Mouse (Mus musculus) hindbrain, embryonic 14.5 days (tissue): ENCODE data around the gene Cobl. TPM values are rescaled to one million over a fixed set of nuclear protein-coding genes. Genes with fewer than 3 reads are reported as not detected.

Experiments used
- ATAC-seq: fragments of 200-750 bp; cut with Nextera tagmentation; 2 replicates; pipeline ENCODE4 v1.8.0; 2017; ENCODE audit warnings: moderate number of reproducible peaks, mild to moderate bottlenecking, moderate TSS enrichment, moderate library complexity; ENCODE audit not compliant: low FRiP score
- DNase-seq: peaks from one replicate; pipeline ENCODE4 v3.0.0-alpha.2; 2015; ENCODE audit warnings: low spot score
- H3K27ac ChIP-seq: fragments of 300-500 bp; sonication (generic); 2 replicates; pipeline ENCODE4 v1.5.1; 2014; ENCODE audit warnings: mild to moderate bottlenecking, moderate library complexity
- H3K27me3 ChIP-seq: fragments of 300-500 bp; sonication (generic); 2 replicates; pipeline ENCODE4 v1.6.1; 2014; ENCODE audit warnings: mild to moderate bottlenecking, low read length, mixed read lengths; ENCODE audit not compliant: control insufficient read depth, insufficient read depth
- H3K36me3 ChIP-seq: fragments of 300-500 bp; sonication (generic); replicated peaks from 2 replicates; pipeline ENCODE4 v1.6.1; 2014; ENCODE audit not compliant: control insufficient read depth, insufficient read depth
- H3K4me1 ChIP-seq: fragments of 300-500 bp; sonication (generic); replicated peaks from 2 replicates; pipeline ENCODE4 v1.6.1; 2014; ENCODE audit warnings: antibody characterized with exemption, low read length, mixed read lengths; ENCODE audit not compliant: control insufficient read depth, insufficient read depth
- H3K4me2 ChIP-seq: fragments of 300-500 bp; sonication (generic); replicated peaks from 2 replicates; pipeline ENCODE4 v1.6.1; 2014; ENCODE audit warnings: mild to moderate bottlenecking, moderate library complexity
- H3K4me3 ChIP-seq: fragments of 300-500 bp; sonication (generic); replicated peaks from 2 replicates; pipeline ENCODE4 v1.5.1; 2014; ENCODE audit warnings: mild to moderate bottlenecking, low read length
- H3K9ac ChIP-seq: fragments of 300-500 bp; sonication (generic); 2 replicates; pipeline ENCODE4 v1.6.1; 2014
- H3K9me3 ChIP-seq: fragments of 300-500 bp; sonication (generic); 2 replicates; pipeline ENCODE4 v1.6.1; 2016; ENCODE audit warnings: low read length; ENCODE audit not compliant: control insufficient read depth
- WGBS: fragments of 180-500 bp; shearing (Covaris S2); extraction: QIAGEN DNeasy Blood & Tissue Kit; methylation state at CpG from one replicate; pipeline ENCODE4 v1.1.7; 2014; 5-methylcytosine and 5-hydroxymethylcytosine counted together
- polyA plus RNA-seq: library from polyadenylated mRNA; unstranded; fragments of >200 nt; fragmentation: Nextera tagmentation; extraction: Ambion mirVana; gene quantifications from 2 replicates; pipeline ENCODE4 v1.2.1, GENCODE M21; 2014

The Cobl gene
- polyA plus RNA-seq, 1 experiment from 2014 or later = 15.3 TPM

DNA sequence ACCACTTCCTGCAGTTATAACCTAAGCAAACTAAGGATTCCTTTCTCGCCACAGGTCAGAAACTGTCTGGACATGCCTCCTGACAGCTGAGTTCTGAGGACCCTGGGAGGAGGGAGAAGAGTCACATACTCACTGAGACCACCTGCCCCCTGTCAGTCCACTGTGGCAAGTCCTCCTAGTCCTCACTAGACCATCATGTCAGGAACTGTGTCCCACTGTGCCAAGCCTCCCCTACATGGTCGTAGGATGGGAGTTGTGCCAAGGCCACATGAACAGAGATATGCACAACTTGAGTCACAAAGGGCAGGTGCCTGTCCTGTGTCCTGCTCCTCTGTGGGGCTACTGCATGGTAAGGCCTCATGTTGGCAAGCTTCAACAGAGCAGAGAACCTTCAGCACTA, 6.4 kb downstream of the Cobl start:
- H3K9me3 ChIP-seq = no peaks in the 10 kb centered on the region
- H3K27me3 ChIP-seq = peaks cover under 1% of the 10 kb centered on the region; the same call in 1 of the 2 replicates
- 79% methylated on average over 2 of the region's 2 CpGs for WGBS
- H3K4me1 ChIP-seq = no peaks in the 10 kb centered on the region; the same call in 1 of the 2 replicates
- no peak overlapping the region for H3K4me2 ChIP-seq
- ATAC-seq (no peak), DNase-seq (no peak)
- no peak overlapping the region for H3K9ac ChIP-seq
- no peaks in the 10 kb centered on the region for H3K36me3 ChIP-seq
- no peak overlapping the region for H3K27ac ChIP-seq
- H3K4me3 ChIP-seq = no peak overlapping the region

DNA sequence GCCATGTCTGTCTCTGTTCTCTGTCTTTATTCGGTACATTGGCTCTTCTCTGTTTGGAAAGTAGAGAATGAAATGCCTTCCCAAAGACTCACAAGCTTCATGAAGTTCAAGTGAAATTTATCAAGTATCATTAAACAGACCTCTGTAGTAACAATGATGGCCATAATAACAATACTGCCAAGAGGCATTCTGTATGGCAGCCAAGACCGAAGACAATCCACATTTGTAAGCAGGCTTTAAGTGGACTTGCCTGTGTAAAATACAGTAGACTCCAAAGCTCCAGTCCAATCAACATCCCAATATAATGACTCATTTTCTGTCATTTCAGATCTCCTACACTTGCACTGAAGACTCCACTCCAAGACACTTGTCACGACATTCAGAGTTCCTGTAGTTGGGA, 16.7 kb downstream of the Cobl start:
- Histone ChIP-seq H3K27ac (no peak overlapping the region), H3K36me3 (no peaks in the 10 kb centered on the region), H3K27me3 (no peaks in the 10 kb centered on the region), H3K4me3 (no peak overlapping the region), H3K9me3 (no peaks in the 10 kb centered on the region), H3K9ac (no peak overlapping the region), H3K4me2 (no peak overlapping the region), H3K4me1 (no peaks in the 10 kb centered on the region)
- DNase-seq (no peak), ATAC-seq (no peak)
- WGBS = 97% methylated on average over 3 of the region's 3 CpGs

DNA sequence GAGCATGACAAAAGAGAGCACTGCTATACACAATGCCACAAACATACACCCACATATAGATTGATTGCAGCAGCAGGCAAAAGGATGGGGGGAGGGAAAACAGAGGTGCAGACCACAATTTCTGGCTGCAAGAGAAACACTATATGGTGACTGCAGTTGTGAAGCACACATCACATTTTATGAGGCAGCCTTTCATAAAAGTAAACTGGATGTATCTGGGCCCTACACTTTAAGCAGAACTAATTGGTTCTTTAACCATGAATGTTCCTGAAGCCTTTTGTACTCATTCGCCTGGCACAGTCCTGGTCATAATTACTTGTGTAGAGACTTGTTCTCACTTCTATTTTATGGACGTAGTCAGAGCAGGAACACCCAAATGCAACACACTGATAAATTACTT, 19.5 kb downstream of the Cobl start:
- Histone ChIP-seq H3K27ac (no peak overlapping the region), H3K9me3 (no peaks in the 10 kb centered on the region), H3K4me2 (no peak overlapping the region), H3K4me1 (no peaks in the 10 kb centered on the region), H3K36me3 (no peaks in the 10 kb centered on the region), H3K9ac (no peak overlapping the region), H3K4me3 (no peak overlapping the region), H3K27me3 (no peaks in the 10 kb centered on the region)
- 41% methylated on average over 2 of the region's 2 CpGs for WGBS
- no peak for DNase-seq
- ATAC-seq = no peak

DNA sequence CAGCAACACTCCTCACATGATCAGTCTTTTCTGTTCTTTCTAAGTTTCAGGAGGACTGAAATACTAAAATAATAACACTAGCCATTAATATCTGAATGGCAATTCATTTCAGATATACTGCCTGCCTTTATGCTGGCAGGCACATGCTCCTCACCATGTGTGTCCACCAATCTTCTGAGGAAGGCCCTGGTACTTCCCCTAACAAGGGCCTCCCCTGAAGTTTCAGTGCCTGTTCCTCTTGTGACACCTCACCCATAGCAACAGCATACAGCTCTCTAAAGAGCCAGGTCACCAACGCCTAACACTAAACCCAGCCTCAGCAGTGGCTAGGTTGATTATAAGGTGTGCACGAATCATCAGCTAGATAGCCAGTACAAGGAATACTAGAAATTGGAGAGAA, 20.5 kb downstream of the Cobl start:
- Histone ChIP-seq H3K9me3 (no peaks in the 10 kb centered on the region), H3K9ac (no peak overlapping the region), H3K27ac (no peak overlapping the region), H3K4me2 (no peak overlapping the region), H3K36me3 (no peaks in the 10 kb centered on the region), H3K27me3 (no peaks in the 10 kb centered on the region), H3K4me3 (no peak overlapping the region), H3K4me1 (no peaks in the 10 kb centered on the region)
- no peak for ATAC-seq
- WGBS = 83% methylated on average over 2 of the region's 2 CpGs
- no peak for DNase-seq

DNA sequence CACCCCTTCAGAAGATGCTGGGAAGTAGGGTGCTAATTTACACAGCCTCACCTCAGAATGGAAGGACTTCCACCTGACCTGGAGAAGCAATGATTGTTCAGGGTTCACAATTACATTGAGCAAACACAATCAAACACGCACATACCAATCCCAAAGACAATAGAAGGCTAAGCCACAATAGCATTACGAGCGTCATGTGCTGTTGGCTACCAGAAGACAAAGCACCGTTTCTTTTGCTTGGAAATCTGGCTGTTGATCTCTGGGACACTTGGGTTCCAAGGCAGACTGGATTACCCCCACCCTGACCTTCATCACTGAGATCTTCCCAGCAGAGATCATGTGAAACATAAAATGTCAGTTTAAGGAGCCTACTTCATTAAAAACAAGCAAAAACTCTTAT, 21.1 kb downstream of the Cobl start:
- no peak overlapping the region for H3K4me3 ChIP-seq
- H3K4me1 ChIP-seq = no peaks in the 10 kb centered on the region
- no peaks in the 10 kb centered on the region for H3K36me3 ChIP-seq
- no peak overlapping the region for H3K27ac ChIP-seq
- H3K9me3 ChIP-seq = no peaks in the 10 kb centered on the region
- ATAC-seq (no peak), DNase-seq (no peak)
- no peaks in the 10 kb centered on the region for H3K27me3 ChIP-seq
- no peak overlapping the region for H3K9ac ChIP-seq
- WGBS = 41% methylated on average over 4 of the region's 4 CpGs
- H3K4me2 ChIP-seq = no peak overlapping the region

DNA sequence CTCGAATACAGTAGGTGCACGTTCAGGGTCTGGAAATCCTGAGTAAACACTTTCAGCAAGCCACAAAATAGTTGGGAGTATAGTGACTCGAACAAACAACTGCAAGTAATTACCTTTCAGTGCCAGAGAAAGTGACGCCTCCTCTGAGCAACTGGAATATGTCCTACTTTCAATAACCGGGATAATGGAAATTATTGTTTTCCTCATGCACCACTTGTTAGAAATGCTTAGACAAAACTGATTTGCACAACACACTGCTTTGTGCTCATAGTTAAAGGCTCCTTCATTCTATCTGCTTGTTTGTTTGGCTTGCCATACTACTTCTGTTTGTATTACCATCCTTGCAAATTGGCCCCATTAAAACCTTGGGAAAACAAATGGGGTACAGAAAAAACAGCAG, 21.6 kb downstream of the Cobl start:
- Histone ChIP-seq H3K4me2 (no peak overlapping the region), H3K36me3 (no peaks in the 10 kb centered on the region), H3K4me3 (no peak overlapping the region), H3K4me1 (no peaks in the 10 kb centered on the region), H3K9ac (no peak overlapping the region), H3K9me3 (no peaks in the 10 kb centered on the region), H3K27me3 (no peaks in the 10 kb centered on the region), H3K27ac (no peak overlapping the region)
- ATAC-seq (no peak), DNase-seq (no peak)
- 80% methylated on average over 5 of the region's 5 CpGs for WGBS

DNA sequence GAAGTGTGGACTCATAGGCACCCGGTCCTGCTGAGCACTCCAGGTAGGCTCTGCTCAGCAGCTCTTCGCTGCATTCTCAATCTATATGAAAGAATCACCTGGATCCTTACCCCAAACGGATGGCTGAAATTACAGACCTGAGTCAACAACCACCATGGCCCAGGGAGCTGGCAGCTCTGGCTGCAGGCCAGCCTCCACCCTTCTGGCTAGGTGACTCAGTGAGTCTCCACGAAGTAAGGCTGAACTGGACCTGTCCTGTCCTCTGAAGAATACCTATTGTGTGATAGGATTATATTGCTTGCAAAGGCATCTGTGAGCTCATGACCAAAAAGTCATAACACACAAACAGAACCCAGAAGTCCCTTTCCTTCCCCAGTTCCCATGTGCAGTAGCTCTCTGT, 22.5 kb downstream of the Cobl start:
- H3K9me3 ChIP-seq = no peaks in the 10 kb centered on the region
- H3K9ac ChIP-seq = no peak overlapping the region
- H3K4me1 ChIP-seq = no peaks in the 10 kb centered on the region
- no peaks in the 10 kb centered on the region for H3K27me3 ChIP-seq
- H3K36me3 ChIP-seq = no peaks in the 10 kb centered on the region
- WGBS = 89% methylated on average over 4 of the region's 4 CpGs
- H3K4me2 ChIP-seq = no peak overlapping the region
- DNase-seq = no peak
- no peak for ATAC-seq
- no peak overlapping the region for H3K27ac ChIP-seq
- H3K4me3 ChIP-seq = no peak overlapping the region

DNA sequence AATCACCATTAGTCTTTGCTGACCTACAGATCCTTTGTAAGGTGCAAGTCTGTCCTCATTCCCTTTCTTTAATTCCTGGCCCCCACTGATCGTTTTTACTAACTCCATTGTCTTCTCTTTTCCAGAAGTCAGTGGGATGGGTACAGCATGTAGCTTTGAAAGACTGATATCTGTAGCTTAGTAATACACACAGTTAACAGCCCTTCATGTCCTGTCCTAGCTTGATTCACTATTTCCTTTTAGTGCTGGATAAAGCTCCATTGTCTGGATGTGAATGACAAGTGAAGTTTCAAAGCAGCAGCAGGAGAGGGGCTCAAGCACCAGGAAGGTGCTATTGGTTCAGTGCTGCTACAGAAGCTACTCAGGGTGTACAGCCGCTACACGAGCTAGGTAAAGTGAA, 28.9 kb downstream of the Cobl start:
- Histone ChIP-seq H3K4me2 (no peak overlapping the region), H3K27me3 (no peaks in the 10 kb centered on the region), H3K4me3 (no peak overlapping the region), H3K36me3 (no peaks in the 10 kb centered on the region), H3K4me1 (no peaks in the 10 kb centered on the region), H3K9me3 (no peaks in the 10 kb centered on the region), H3K9ac (no peak overlapping the region), H3K27ac (no peak overlapping the region)
- ATAC-seq = no peak
- DNase-seq = no peak
- WGBS = 36% methylated on average over 3 of the region's 3 CpGs

DNA sequence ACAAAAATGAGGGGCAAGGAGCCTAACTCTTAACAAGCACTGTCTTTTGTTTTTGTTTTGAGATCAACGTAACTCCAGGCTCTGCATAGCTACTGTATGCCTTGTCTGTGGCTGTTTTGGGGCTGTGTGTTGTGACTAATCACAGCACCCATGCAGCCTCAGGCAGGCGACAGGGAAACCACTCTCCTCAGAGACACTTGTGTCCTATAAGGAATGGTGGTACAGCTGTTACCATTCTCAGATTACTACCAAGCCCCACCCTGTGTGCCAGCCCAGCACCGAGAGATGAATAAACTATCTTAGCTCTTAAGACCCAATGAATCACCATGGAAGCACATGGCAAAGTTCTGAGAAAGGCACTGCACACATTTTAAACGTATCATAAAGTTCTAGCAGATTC, 29.7 kb downstream of the Cobl start:
- ATAC-seq (no peak), DNase-seq (no peak)
- Histone ChIP-seq H3K4me2 (no peak overlapping the region), H3K4me1 (no peaks in the 10 kb centered on the region), H3K27me3 (no peaks in the 10 kb centered on the region), H3K4me3 (no peak overlapping the region), H3K36me3 (no peaks in the 10 kb centered on the region), H3K27ac (no peak overlapping the region), H3K9ac (no peak overlapping the region), H3K9me3 (no peaks in the 10 kb centered on the region)
- WGBS = 59% methylated on average over 4 of the region's 4 CpGs

DNA sequence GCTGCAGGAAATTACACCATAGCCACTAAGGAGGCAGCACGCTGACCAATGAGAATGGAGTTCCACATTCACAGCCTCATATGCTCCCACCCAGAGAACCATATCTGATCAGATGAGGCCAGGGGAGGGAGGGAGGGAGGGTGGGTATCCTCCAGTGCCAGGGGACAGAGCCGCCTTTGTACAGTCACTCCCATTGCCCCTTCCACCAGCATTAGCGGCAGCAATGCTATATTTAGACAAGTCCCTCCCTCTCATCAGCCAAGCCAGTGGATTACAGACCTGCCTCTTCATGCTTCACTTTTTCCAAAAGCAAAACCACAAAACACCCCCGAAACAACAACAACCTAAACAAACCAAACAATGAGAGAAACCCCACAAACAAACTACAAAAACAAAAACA, 30.2 kb downstream of the Cobl start:
- Histone ChIP-seq H3K4me3 (no peak overlapping the region), H3K4me1 (no peaks in the 10 kb centered on the region), H3K9me3 (no peaks in the 10 kb centered on the region), H3K27ac (no peak overlapping the region), H3K27me3 (no peaks in the 10 kb centered on the region), H3K9ac (no peak overlapping the region), H3K4me2 (no peak overlapping the region), H3K36me3 (no peaks in the 10 kb centered on the region)
- ATAC-seq (peak; percentile 56; the same call in 1 of the 2 replicates), DNase-seq (no peak)
- WGBS = 65% methylated on average over 4 of the region's 4 CpGs
